Mouse (Mus musculus): ENCODE results near the gene Haao. TPM values are rescaled to one million over a fixed set of nuclear protein-coding genes. Genes with fewer than 3 reads are reported as not detected.
"Not testable (repeated sequence)": the region's sequence is repeated elsewhere in the genome, so short reads cannot be mapped to it uniquely, and the experiment has no call there.

The Haao gene
- total RNA-seq, 1 experiment from 2014 or later, result 226 TPM

GRCm38 (mm10) chr17:83871354-83871753, 23.6 kb upstream of the Haao start:
- no peak for ATAC-seq (ENCODE audit: extremely low read depth, insufficient number of reproducible peaks, low FRiP score, poor library complexity, severe bottlenecking)

GRCm38 (mm10) chr17:83870385-83870784, 22.6 kb upstream of the Haao start:
- no peak for ATAC-seq (ENCODE audit: extremely low read depth, insufficient number of reproducible peaks, low FRiP score, poor library complexity, severe bottlenecking)

- ATAC-seq (ENCODE audit: extremely low read depth, insufficient number of reproducible peaks, low FRiP score, poor library complexity, severe bottlenecking), result no peak
These were observed 18.8 kb upstream of the Haao start for GRCm38 (mm10) chr17:83866582-83866981.

- ATAC-seq (ENCODE audit: extremely low read depth, insufficient number of reproducible peaks, low FRiP score, poor library complexity, severe bottlenecking), result no peak
These were observed 17.6 kb upstream of the Haao start for GRCm38 (mm10) chr17:83865366-83865765.

- ATAC-seq (ENCODE audit: extremely low read depth, insufficient number of reproducible peaks, low FRiP score, poor library complexity, severe bottlenecking), result peak; percentile 51; the same call in 1 of the 2 replicates
These were observed 14.5 kb upstream of the Haao start for GRCm38 (mm10) chr17:83862134-83862881.

- ATAC-seq (ENCODE audit: extremely low read depth, insufficient number of reproducible peaks, low FRiP score, poor library complexity, severe bottlenecking), result peak; percentile 79
These were observed 13.8 kb upstream of the Haao start for GRCm38 (mm10) chr17:83861444-83862133.

- not testable (repeated sequence) for ATAC-seq (ENCODE audit: extremely low read depth, insufficient number of reproducible peaks, low FRiP score, poor library complexity, severe bottlenecking)
These were observed 13.2 kb upstream of the Haao start for GRCm38 (mm10) chr17:83860968-83861367.

- no peak for ATAC-seq (ENCODE audit: extremely low read depth, insufficient number of reproducible peaks, low FRiP score, poor library complexity, severe bottlenecking)
These were observed 12.5 kb upstream of the Haao start for GRCm38 (mm10) chr17:83860224-83860623.

GRCm38 (mm10) chr17:83859639-83860038, 11.9 kb upstream of the Haao start:
- ATAC-seq (ENCODE audit: extremely low read depth, insufficient number of reproducible peaks, low FRiP score, poor library complexity, severe bottlenecking), result no peak

GRCm38 (mm10) chr17:83858413-83858812, 10.7 kb upstream of the Haao start:
- no peak for ATAC-seq (ENCODE audit: extremely low read depth, insufficient number of reproducible peaks, low FRiP score, poor library complexity, severe bottlenecking)

- ATAC-seq (ENCODE audit: extremely low read depth, insufficient number of reproducible peaks, low FRiP score, poor library complexity, severe bottlenecking), result no peak
These were observed 6.6 kb upstream of the Haao start for GRCm38 (mm10) chr17:83854284-83854918.

GRCm38 (mm10) chr17:83853831-83854230, 6.1 kb upstream of the Haao start:
- ATAC-seq (ENCODE audit: extremely low read depth, insufficient number of reproducible peaks, low FRiP score, poor library complexity, severe bottlenecking), result no peak

- ATAC-seq (ENCODE audit: extremely low read depth, insufficient number of reproducible peaks, low FRiP score, poor library complexity, severe bottlenecking), result peak; percentile 22
These were observed 3.1 kb upstream of the Haao start for GRCm38 (mm10) chr17:83850864-83851263.

- ATAC-seq (ENCODE audit: extremely low read depth, insufficient number of reproducible peaks, low FRiP score, poor library complexity, severe bottlenecking), result peak; percentile 31
These were observed 2.7 kb upstream of the Haao start for GRCm38 (mm10) chr17:83850458-83850857.

- ATAC-seq (ENCODE audit: extremely low read depth, insufficient number of reproducible peaks, low FRiP score, poor library complexity, severe bottlenecking), result no peak
These were observed 2.0 kb upstream of the Haao start for GRCm38 (mm10) chr17:83849717-83850116.

GRCm38 (mm10) chr17:83849081-83849675, 1.4 kb upstream of the Haao start:
- ATAC-seq (ENCODE audit: extremely low read depth, insufficient number of reproducible peaks, low FRiP score, poor library complexity, severe bottlenecking), result no peak

GRCm38 (mm10) chr17:83848482-83848881, 719 bp upstream of the Haao start:
- peak; percentile 27; the same call in 1 of the 2 replicates for ATAC-seq (ENCODE audit: extremely low read depth, insufficient number of reproducible peaks, low FRiP score, poor library complexity, severe bottlenecking)

GRCm38 (mm10) chr17:83847100-83847499, 663 bp downstream of the Haao start:
- no peak for ATAC-seq (ENCODE audit: extremely low read depth, insufficient number of reproducible peaks, low FRiP score, poor library complexity, severe bottlenecking)

- ATAC-seq (ENCODE audit: extremely low read depth, insufficient number of reproducible peaks, low FRiP score, poor library complexity, severe bottlenecking), result peak; percentile 70
These were observed 1.3 kb downstream of the Haao start for GRCm38 (mm10) chr17:83846301-83847021.

Data from neutrophil, adult 5-6 weeks (primary cell).